Mouse (Mus musculus): Measurements from ENCODE around the gene Vmn1r221.
A peak's percentile ranks its signal among the peaks of the same experiment; 100 is the strongest.
"Not testable (repeated sequence)": the region's sequence is repeated elsewhere in the genome, so short reads cannot be mapped to it uniquely, and the experiment has no call there.

Gene Vmn1r221

DNA sequence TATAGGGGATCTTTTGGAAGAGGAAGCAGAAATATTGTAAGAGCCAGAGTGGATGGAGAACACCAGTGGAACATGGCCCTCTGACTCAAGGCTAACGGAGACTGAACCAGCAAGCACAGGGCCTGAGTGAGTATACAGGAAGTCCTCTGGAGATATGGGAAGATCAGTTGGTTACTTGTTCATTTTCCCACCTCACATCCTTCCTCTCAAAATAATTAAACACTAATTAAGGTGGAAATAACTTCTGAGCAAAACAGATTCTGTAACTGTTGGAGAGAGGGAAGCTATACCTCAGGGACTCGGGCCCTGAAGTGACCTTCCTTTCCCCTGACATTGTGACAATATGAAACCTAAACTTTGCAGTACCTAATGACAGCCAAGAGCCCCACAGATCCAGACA, at the start of gene Vmn1r221:
TSS of gene Vmn1r221 (plus strand) at position 301 of the 400 bp plus-strand sequence.
- not testable (repeated sequence) for DNase-seq (ENCODE audit: low spot score)

- not testable (repeated sequence) for DNase-seq (ENCODE audit: low spot score)
Measured at GRCm38 (mm10) chr13:23166471-23166870, 47.5 kb upstream of the Vmn1r221 start.

- DNase-seq (ENCODE audit: low spot score) = no peak
Measured at GRCm38 (mm10) chr13:23187875-23188274, 26.1 kb upstream of the Vmn1r221 start, which contains the start of gene Vmn1r220. Gene Vmn1r220, minus strand, starts transcription at chr13:23187975.

GRCm38 (mm10) chr13:23203885-23204284, 10.0 kb upstream of the Vmn1r221 start:
- DNase-seq (ENCODE audit: low spot score) = not testable (repeated sequence)

DNA sequence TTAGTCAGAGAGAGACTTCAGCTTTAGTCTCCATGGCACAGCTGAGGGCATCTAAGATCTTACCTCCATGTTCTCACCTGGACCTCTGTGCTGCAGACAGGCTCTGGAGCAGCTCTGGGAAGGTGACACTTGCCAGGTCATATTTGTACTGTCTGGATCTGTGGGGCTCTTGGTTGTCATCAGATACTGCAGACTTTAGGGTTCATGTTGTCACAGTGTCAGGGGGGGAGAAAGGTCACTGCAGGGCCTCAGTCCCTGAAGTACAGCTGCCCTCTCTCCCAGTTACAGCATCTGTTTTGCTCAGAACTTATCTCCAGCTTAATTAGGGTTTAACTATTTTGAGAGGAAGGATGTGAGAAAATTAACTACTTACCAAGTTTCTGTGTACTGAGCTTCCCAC, 21.9 kb downstream of the Vmn1r221 start, which contains the start of gene Vmn1r222:
TSS of gene Vmn1r222 (minus strand) at position 101 of the 400 bp plus-strand sequence.
- not testable (repeated sequence) for DNase-seq (ENCODE audit: low spot score)

- not testable (repeated sequence) for DNase-seq (ENCODE audit: low spot score)
Measured at GRCm38 (mm10) chr13:23246834-23247233, 32.9 kb downstream of the Vmn1r221 start, which contains the start of gene Vmn1r223. Gene Vmn1r223, plus strand, starts transcription at chr13:23247134.

DNA sequence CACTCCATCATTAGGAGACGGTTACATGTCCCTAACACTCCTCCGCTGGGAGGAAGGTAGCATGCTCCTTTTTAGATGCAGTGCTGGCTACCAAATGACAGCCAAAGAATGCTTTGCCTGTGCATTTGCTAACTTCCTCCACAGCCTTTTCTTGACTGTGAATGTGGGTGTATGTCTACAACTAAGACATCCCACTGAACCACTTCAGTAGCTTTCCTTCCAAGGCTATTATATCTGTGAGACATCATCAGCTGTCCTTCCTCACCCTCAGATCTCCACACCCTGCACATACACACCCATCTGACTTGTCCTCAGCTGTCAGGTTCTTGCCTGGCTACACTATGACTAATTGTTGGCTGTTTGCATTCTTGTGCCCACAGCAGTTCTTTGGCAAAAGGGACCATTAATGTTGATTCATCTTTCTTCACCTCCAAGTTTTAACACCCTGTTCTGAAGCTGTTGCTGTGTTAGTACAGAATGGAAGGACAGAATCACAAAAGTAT, 44.7 kb downstream of the Vmn1r221 start:
- DNase-seq (ENCODE audit: low spot score) = no peak

DNA sequence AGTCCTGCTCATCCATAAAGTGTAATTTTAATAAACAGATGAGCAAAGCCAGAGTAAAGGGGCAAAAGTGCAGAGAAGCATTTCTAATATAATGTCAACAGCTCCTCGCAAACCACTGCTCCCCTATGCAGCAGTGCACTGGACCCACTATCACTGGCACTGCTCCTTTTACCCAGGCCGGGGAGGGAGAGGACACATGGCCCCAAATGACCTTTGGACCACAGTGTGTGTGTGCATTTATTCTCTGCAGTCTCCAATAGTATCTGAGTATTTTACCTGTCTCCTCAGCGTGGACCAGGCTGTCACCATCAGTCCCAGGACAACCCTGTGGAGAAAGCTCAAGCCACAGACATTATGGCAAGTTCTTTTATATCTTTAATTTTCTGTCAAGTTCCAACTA, 54.7 kb downstream of the Vmn1r221 start:
- not testable (repeated sequence) for DNase-seq (ENCODE audit: low spot score)

- DNase-seq (ENCODE audit: low spot score) = peak; percentile 32
Measured at GRCm38 (mm10) chr13:23269127-23269526, 55.2 kb downstream of the Vmn1r221 start.

DNA sequence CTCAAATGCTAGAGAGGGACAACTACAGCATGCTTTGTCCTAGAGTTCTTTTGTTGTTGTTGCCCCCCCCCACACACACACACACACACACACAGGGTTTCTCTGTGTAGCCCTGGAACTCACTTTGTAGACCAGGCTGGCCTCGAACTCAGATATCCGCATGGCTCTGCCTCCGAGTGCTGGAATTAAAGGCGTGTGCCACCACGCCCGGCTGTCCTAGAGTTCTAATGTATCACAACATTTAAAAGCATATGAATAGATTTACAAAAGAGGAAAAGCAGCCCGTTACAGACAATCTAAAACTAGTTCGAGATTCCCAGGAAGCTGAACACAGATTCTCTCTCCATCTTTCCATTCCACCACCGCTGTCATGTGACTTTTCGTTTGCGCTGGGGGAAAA, 55.8 kb downstream of the Vmn1r221 start:
- DNase-seq (ENCODE audit: low spot score) = peak; percentile 45

GRCm38 (mm10) chr13:23270321-23271101, 56.6 kb downstream of the Vmn1r221 start:
- DNase-seq (ENCODE audit: low spot score) = peak; percentile 87

Data from yolk sac, embryonic 10.5 days (tissue).